Mouse (Mus musculus): ENCODE measurements around the gene Abcg1. TPM values are rescaled to one million over a fixed set of nuclear protein-coding genes. Genes with fewer than 3 reads are reported as not detected.

Abcg1 gene
- polyA plus RNA-seq (2012; rRNA removed), result 7.4 and 10.2 TPM in 2 replicates

DNA sequence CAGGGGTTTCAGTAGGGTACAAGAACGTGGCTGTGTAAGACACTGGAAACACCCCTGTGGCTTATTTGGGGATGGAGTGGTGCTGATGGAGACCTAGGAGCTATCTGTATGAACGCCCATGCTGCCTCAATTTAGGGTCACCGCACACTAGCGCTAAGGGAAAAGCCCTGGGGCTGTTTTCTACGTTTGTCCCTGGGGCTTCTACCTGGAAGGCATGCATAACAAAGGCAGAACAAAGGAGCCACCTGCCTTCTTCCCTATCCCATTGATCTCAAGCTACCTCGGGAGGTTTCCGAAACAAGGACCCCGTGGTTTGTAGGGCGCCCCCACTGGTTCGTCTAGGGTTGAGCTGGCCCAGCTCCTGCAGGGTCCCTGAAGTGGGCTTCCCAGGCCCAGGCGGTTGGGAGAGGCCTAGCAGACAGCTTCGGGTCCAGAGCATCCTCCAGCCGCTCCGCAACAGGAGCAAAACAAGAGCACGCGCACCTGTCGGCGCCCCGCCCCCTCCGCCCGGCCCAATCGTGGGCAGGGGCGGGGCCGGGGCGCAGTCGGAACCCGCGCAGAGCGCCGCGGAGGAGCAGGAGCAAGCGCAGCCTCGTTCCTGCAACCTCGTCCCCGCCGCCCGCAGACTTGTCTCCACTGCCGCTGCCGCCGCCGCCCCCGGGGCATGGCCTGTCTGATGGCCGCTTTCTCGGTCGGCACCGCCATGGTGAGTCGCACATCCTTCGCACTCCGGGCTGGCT lies at the start of gene Abcg1:
TSS of gene Abcg1 (plus strand) at position 525 of the 740 bp plus-strand sequence.

DNA sequence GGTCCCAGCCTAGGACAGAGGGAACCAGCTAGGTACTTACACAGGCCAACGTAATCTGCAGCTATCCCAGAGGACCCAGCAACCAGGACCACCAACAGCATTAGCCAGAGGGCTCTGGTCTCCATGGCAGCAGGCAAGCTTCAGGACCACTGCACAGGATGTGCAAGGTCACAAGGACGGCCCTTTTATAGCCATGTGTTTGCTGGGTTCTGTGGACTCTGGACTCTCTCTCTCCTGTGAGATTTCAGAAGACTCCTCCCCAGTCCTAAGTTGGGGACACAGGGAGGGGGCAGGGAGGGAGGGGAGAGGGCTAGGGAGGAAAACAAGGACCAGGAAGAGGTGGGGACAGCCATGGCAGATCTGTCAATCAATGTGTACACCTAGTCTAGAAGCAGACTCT lies 72.0 kb downstream of the Abcg1 start, which contains the start of gene Tff3:
TSS of gene Tff3 (minus strand) at position 195 of the 400 bp plus-strand sequence.

DNA sequence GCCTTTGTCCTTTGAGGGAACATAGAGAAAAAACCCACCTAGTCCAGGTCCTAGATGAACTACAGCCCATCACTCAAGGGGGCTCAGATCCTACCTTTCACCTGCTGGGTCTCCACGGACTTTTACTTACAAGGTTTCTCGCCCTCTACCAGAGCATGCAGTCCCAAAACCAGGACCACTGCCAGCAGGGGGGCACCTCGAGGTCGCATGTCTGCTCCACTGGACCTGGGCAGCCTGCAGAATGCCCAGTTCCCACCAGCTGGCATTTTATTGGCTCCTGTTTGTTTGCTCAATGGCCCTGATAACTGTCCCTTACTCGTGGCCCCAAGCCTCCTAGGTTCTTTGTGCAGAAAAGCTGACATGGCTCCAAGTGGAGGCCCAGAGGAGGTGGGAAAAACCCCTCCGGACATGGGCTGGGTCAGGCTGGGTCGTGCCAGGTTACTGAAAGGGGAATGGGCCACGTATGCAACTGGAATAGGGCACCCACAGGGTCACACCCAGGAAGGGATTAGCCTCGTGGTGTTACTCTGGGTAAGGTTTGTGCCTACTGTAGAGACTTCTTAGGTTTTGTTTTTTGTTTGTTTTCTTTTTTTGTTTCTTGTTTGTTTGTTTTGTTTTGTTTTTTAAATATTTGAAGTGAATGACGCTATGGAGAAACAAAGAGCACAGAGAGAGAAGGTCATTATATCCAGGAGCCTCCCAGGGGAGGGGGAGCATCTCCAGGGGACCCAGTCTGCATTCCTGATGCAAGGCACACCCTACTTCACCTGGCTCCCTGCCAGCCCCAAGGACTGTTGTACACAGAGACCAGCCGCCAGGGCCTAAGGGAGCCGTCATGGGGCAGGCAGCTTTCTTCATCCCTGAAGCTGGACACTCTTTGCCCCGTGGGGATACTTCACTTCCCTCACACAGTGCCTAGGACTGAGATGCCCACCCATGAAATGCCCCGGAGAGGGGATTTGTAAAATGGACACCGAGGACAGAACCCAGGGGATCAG lies 86.9 kb downstream of the Abcg1 start, which contains the start of gene Tff2:
TSS of gene Tff2 (minus strand) at position 243 of the 998 bp plus-strand sequence.

DNA sequence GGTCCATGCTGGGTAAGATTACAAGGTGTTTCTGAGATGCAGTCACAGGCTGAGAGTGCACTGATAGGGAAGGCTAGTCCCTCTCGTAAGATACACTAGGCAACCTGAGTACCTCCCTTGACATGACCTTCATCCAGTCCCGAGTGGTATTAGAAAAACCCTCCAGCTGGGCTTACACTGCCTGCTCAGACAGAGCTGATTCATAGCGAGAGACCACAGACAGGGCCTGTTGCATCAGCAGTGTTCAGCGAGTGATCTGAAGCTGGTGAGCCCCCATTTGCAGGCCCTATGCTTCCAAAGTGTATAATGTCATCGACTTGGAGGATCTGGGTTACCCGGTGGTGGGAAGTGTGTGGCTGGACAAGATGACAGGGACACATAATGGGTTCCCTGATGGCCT lies 107.7 kb downstream of the Abcg1 start, which contains the start of gene Tff1:
TSS of gene Tff1 (minus strand) at position 151 of the 400 bp plus-strand sequence.

Other genes with a start within 250 kb of the Abcg1 start
- 0.47 and 0.49 TPM in 2 replicates for gene Glp1r, start 155.9 kb upstream of the Abcg1 start, polyA plus RNA-seq (2012; rRNA removed)
- 0.06 and 0.07 TPM in 2 replicates for gene Umodl1, start 103.0 kb upstream of the Abcg1 start, polyA plus RNA-seq (2012; rRNA removed)
- gene Tff3, start 72.0 kb downstream of the Abcg1 start, polyA plus RNA-seq (2012; rRNA removed), result 0.33 TPM in 1 of 2 replicates, not detected in the other
- gene Tff2, start 86.6 kb downstream of the Abcg1 start, polyA plus RNA-seq (2012; rRNA removed), result not detected in 2 replicates
- gene Tff1, start 107.6 kb downstream of the Abcg1 start, polyA plus RNA-seq (2012; rRNA removed), result not detected in 2 replicates
- gene Tmprss3, start 141.3 kb downstream of the Abcg1 start, polyA plus RNA-seq (2012; rRNA removed), result 0.04 and 0.05 TPM in 2 replicates
- gene Ubash3a, start 150.2 kb downstream of the Abcg1 start, polyA plus RNA-seq (2012; rRNA removed), result not detected in 2 replicates
- 2.3 and 2.7 TPM in 2 replicates for gene Rsph1, start 219.7 kb downstream of the Abcg1 start, polyA plus RNA-seq (2012; rRNA removed)
- 18.9 and 20.4 TPM in 2 replicates for gene Slc37a1, start 229.1 kb downstream of the Abcg1 start, polyA plus RNA-seq (2012; rRNA removed)